Mouse (Mus musculus) heart, adult 11 months (tissue): ENCODE results near the gene Ciao1.

Source experiments
- DNase-seq: peaks from one replicate; pipeline ENCODE4 v3.0.0; 2022

The Ciao1 gene

GRCm38 (mm10) chr2:127247592-127248333 is at the start of gene Ciao1, which contains the start of gene Tmem127:
Gene Ciao1 (minus strand): TSS chr2:127247816.
Gene Tmem127 (plus strand): TSS chr2:127247908.
- DNase-seq, result peak; percentile 100

GRCm38 (mm10) chr2:127297001-127297805 is 49.6 kb upstream of the Ciao1 start:
- peak; percentile 90 for DNase-seq

GRCm38 (mm10) chr2:127292250-127292649 is 44.6 kb upstream of the Ciao1 start:
- peak; percentile 60 for DNase-seq

GRCm38 (mm10) chr2:127278162-127278561 is 30.5 kb upstream of the Ciao1 start:
- DNase-seq, result no peak

GRCm38 (mm10) chr2:127275551-127276320 is 28.1 kb upstream of the Ciao1 start:
- peak; percentile 70 for DNase-seq

GRCm38 (mm10) chr2:127274590-127274989 is 27.0 kb upstream of the Ciao1 start:
- DNase-seq, result peak; percentile 85

- peak; percentile 73 for DNase-seq
Observed at GRCm38 (mm10) chr2:127272806-127273205, 25.2 kb upstream of the Ciao1 start.

GRCm38 (mm10) chr2:127272049-127272448 is 24.4 kb upstream of the Ciao1 start:
- peak; percentile 57 for DNase-seq

- peak; percentile 86 for DNase-seq
Observed at GRCm38 (mm10) chr2:127271042-127271515, 23.5 kb upstream of the Ciao1 start.

- DNase-seq, result peak; percentile 99
Observed at GRCm38 (mm10) chr2:127270300-127271041, 22.9 kb upstream of the Ciao1 start.

- peak; percentile 100 for DNase-seq
Observed at GRCm38 (mm10) chr2:127269491-127270299, 22.1 kb upstream of the Ciao1 start, which contains the start of gene Stard7. Gene Stard7 (plus strand): TSS chr2:127270218.

- no peak for DNase-seq
Observed at GRCm38 (mm10) chr2:127267854-127268253, 20.2 kb upstream of the Ciao1 start.

- DNase-seq, result no peak
Observed at GRCm38 (mm10) chr2:127262480-127262879, 14.9 kb upstream of the Ciao1 start.

GRCm38 (mm10) chr2:127259340-127259739 is 11.7 kb upstream of the Ciao1 start:
- DNase-seq, result peak; percentile 98

GRCm38 (mm10) chr2:127255294-127255693 is 7.7 kb upstream of the Ciao1 start:
- DNase-seq, result peak; percentile 73

GRCm38 (mm10) chr2:127254604-127255134 is 7.1 kb upstream of the Ciao1 start:
- DNase-seq, result peak; percentile 80

- DNase-seq, result peak; percentile 70
Observed at GRCm38 (mm10) chr2:127252787-127253186, 5.2 kb upstream of the Ciao1 start.

- DNase-seq, result peak; percentile 92
Observed at GRCm38 (mm10) chr2:127251880-127252527, 4.4 kb upstream of the Ciao1 start.

GRCm38 (mm10) chr2:127251457-127251856 is 3.8 kb upstream of the Ciao1 start:
- no peak for DNase-seq

- peak; percentile 89 for DNase-seq
Observed at GRCm38 (mm10) chr2:127250291-127251008, 2.8 kb upstream of the Ciao1 start.
